ENCODE assay signal across 12 mouse cellular contexts in the genomic region with DNA sequence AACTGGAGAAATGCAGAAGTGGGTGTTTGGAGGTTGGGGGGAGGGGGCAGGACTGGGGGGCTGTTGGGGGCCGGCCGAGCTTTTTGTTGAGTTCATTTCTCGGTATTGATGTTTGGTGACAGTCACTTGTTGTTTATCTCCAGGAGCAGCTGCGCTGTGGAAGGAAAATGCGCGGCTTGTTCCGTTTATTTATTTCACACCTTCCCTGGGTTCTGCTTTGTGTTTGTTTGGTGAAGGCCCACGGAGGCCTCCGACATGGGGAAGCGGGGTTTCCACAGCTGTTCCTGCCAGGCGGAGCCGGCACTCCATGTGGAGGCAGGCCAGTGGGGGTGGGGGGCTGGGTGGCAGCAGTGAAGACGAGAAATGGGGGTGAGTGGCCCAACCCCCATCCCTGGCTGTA.
A peak's percentile ranks its signal among the peaks of the same experiment; 100 is the strongest.
DNase-seq lines count a peak whose midpoint lies in the region; ATAC-seq lines count a peak whose summit lies in the region.
"Had no signal": no experiment of that assay in that cellular context is flagged by ENCODE, and none has a peak within 500 bp of the region (broad histone marks: within the 10 kb centered on the region; RNA-seq: fewer than 3 reads in every experiment).

No protein-coding gene starts in this region.

- peaks cover 25% of the 10 kb centered on the region for H3K4me1 ChIP-seq in liver, embryonic 12.5 days
- H3K4me1 ChIP-seq in liver, embryonic 11.5 days (replicated peaks; ENCODE audit: control insufficient read depth, insufficient read depth, low read length), result peaks cover 4% of the 10 kb centered on the region
- H3K4me1 ChIP-seq in forebrain, embryonic 10.5 days, result peaks cover 31% of the 10 kb centered on the region
- H3K4me1 ChIP-seq in hindbrain, embryonic 14.5 days (replicated peaks; ENCODE audit: control insufficient read depth, insufficient read depth, low read length), result peaks cover 54% of the 10 kb centered on the region
- peaks cover 67% of the 10 kb centered on the region for H3K4me1 ChIP-seq in midbrain, embryonic 15.5 days

- H3K27ac ChIP-seq in liver, embryonic 12.5 days, result no peak overlapping the region
- no peak overlapping the region for H3K27ac ChIP-seq in liver, embryonic 11.5 days (ENCODE audit: low read depth, low read length)
- H3K27ac ChIP-seq in forebrain, embryonic 10.5 days, result peak overlapping the region; percentile 49; the same call in 1 of the 2 replicates
- peak overlapping the region; percentile 88 for H3K27ac ChIP-seq in hindbrain, embryonic 14.5 days
- peak overlapping the region; percentile 80 for H3K27ac ChIP-seq in midbrain, embryonic 15.5 days

- DNase-seq in liver, embryonic 11.5 days (ENCODE audit: low spot score), result no peak
- DNase-seq in forebrain, embryonic 10.5 days (ENCODE audit: extremely low spot score, low spot score), result no peak
- DNase-seq in hindbrain, embryonic 14.5 days (ENCODE audit: low spot score), result no peak
- no peak for DNase-seq in spleen, postnatal 36 days (ENCODE audit: low spot score in 2 of 2)
- DNase-seq in natural killer cell, adult 2 months (ENCODE audit: low spot score in 2 of 2), result no peak
- DNase-seq in thymus, postnatal 4 days, result no peak
- DNase-seq: heart, postnatal 36 days; lung, adult 2 months; thymus, adult 2 months had no signal

- H3K27me3 ChIP-seq in liver, embryonic 12.5 days (replicated peaks), result no peaks in the 10 kb centered on the region
- no peaks in the 10 kb centered on the region for H3K27me3 ChIP-seq in liver, embryonic 11.5 days (replicated peaks; ENCODE audit: control insufficient read depth, insufficient read depth, low read length)
- no peaks in the 10 kb centered on the region for H3K27me3 ChIP-seq in forebrain, embryonic 10.5 days (ENCODE audit: poor library complexity, severe bottlenecking)
- no peaks in the 10 kb centered on the region for H3K27me3 ChIP-seq in hindbrain, embryonic 14.5 days (ENCODE audit: control insufficient read depth, insufficient read depth, low read length)
- no peaks in the 10 kb centered on the region for H3K27me3 ChIP-seq in midbrain, embryonic 15.5 days (replicated peaks)
- H3K27me3 ChIP-seq: embryonic facial prominence, embryonic 13.5 days had no signal

- 21% methylated on average over 13 of the region's 13 CpGs for WGBS in liver, embryonic 12.5 days (ENCODE audit: insufficient replicate concordance)
- 33% methylated on average over 13 of the region's 13 CpGs for WGBS in liver, embryonic 11.5 days
- 86% methylated on average over 13 of the region's 13 CpGs for WGBS in forebrain, embryonic 10.5 days
- WGBS in hindbrain, embryonic 14.5 days, result 24% methylated on average over 13 of the region's 13 CpGs
- 28% methylated on average over 13 of the region's 13 CpGs for WGBS in midbrain, embryonic 15.5 days

- peak overlapping the region; percentile 12; the same call in 1 of the 2 replicates for H3K4me2 ChIP-seq in liver, embryonic 12.5 days
- H3K4me2 ChIP-seq in liver, embryonic 11.5 days, result no peak overlapping the region
- 0 out of 2 replicates have a peak overlapping the region, but pooled peaks have one; percentile 10 for H3K4me2 ChIP-seq in hindbrain, embryonic 14.5 days (replicated peaks)
- no peak overlapping the region for H3K4me2 ChIP-seq in midbrain, embryonic 15.5 days
- H3K4me2 ChIP-seq: embryonic facial prominence, embryonic 13.5 days had no signal

- no peaks in the 10 kb centered on the region for H3K9me3 ChIP-seq in liver, embryonic 12.5 days (replicated peaks)
- H3K9me3 ChIP-seq in liver, embryonic 11.5 days (ENCODE audit: control insufficient read depth, low read length), result no peaks in the 10 kb centered on the region
- peaks cover under 1% of the 10 kb centered on the region; the same call in 1 of the 2 replicates for H3K9me3 ChIP-seq in forebrain, embryonic 10.5 days
- H3K9me3 ChIP-seq in hindbrain, embryonic 14.5 days (ENCODE audit: control insufficient read depth, low read length), result no peaks in the 10 kb centered on the region
- H3K9me3 ChIP-seq in midbrain, embryonic 15.5 days, result no peaks in the 10 kb centered on the region
- H3K9me3 ChIP-seq: embryonic facial prominence, embryonic 13.5 days had no signal

- H3K9ac ChIP-seq in liver, embryonic 12.5 days, result no peak overlapping the region
- H3K9ac ChIP-seq in liver, embryonic 11.5 days (ENCODE audit: low read depth, low read length), result no peak overlapping the region
- peak overlapping the region; percentile 48; the same call in 1 of the 2 replicates for H3K9ac ChIP-seq in hindbrain, embryonic 14.5 days
- no peak overlapping the region for H3K9ac ChIP-seq in midbrain, embryonic 15.5 days
- H3K9ac ChIP-seq: embryonic facial prominence, embryonic 13.5 days had no signal

- H3K36me3 ChIP-seq in liver, embryonic 12.5 days, result peaks cover 55% of the 10 kb centered on the region
- peaks cover 12% of the 10 kb centered on the region for H3K36me3 ChIP-seq in liver, embryonic 11.5 days (ENCODE audit: control insufficient read depth, insufficient read depth, low read length)
- peaks cover 48% of the 10 kb centered on the region for H3K36me3 ChIP-seq in forebrain, embryonic 10.5 days (replicated peaks)
- H3K36me3 ChIP-seq in hindbrain, embryonic 14.5 days (replicated peaks; ENCODE audit: control insufficient read depth, insufficient read depth), result no peaks in the 10 kb centered on the region
- no peaks in the 10 kb centered on the region for H3K36me3 ChIP-seq in midbrain, embryonic 15.5 days (replicated peaks)

- no peak overlapping the region for H3K4me3 ChIP-seq in liver, embryonic 12.5 days
- no peak overlapping the region for H3K4me3 ChIP-seq in liver, embryonic 11.5 days (ENCODE audit: low read depth, low read length)
- no peak overlapping the region for H3K4me3 ChIP-seq in forebrain, embryonic 10.5 days
- no peak overlapping the region for H3K4me3 ChIP-seq in hindbrain, embryonic 14.5 days (replicated peaks; ENCODE audit: low read length)
- no peak overlapping the region for H3K4me3 ChIP-seq in midbrain, embryonic 15.5 days
- H3K4me3 ChIP-seq: embryonic facial prominence, embryonic 13.5 days had no signal

- no peak for ATAC-seq in liver, embryonic 12.5 days
- no peak for ATAC-seq in liver, embryonic 11.5 days (replicated peaks; ENCODE audit: low FRiP score)
- ATAC-seq in hindbrain, embryonic 14.5 days (ENCODE audit: low FRiP score), result no peak
- ATAC-seq in midbrain, embryonic 15.5 days (replicated peaks), result 0 out of 2 replicates have a peak, but pooled peaks have one; percentile 7

Comparison
In these comparisons a context has a peak if more than half of its experiments do, and no peak if none do; other contexts are left out.
1. H3K4me2 ChIP-seq: peak in liver, embryonic 12.5 days (single experiment) and hindbrain, embryonic 14.5 days (single experiment); none in liver, embryonic 11.5 days (single experiment) and midbrain, embryonic 15.5 days (single experiment).
2. H3K27ac ChIP-seq: peak in forebrain, embryonic 10.5 days (single experiment), hindbrain, embryonic 14.5 days (single experiment) and midbrain, embryonic 15.5 days (single experiment); none in liver, embryonic 12.5 days (single experiment) and liver, embryonic 11.5 days (single experiment).